In the genomic region with DNA sequence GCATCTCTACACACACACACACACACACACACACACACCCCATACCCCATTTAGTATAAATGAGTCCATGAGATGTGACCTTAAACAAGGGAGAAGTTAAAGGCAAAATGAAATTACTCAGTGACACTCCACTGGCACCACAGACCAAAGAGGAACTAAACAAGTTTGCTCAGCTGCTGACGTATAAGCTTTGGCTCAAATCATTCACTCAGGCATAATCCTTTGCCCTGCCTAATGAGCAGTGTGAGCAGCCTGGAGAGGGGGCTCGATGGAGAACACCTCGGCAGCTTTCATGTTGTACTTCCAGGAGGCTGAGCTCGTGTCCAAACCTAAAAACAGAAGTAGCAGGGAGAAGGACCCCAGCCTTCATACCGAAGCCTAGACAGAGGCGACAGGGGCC, we compare ENCODE assay signal across 20 mouse cellular contexts. TPM values are rescaled to one million over a fixed set of nuclear protein-coding genes. Genes with fewer than 3 reads are reported as not detected.
DNase-seq lines count a peak whose midpoint lies in the region; ATAC-seq and TF ChIP-seq lines count a peak whose summit lies in the region.
"Had no signal": no experiment of that assay in that cellular context is flagged by ENCODE, and none has a peak within 500 bp of the region (broad histone marks: within the 10 kb centered on the region; RNA-seq: fewer than 3 reads in every experiment).

No protein-coding gene starts in this region.

- no peak for TF ChIP-seq CTCF in kidney, adult 2 months (conservative IDR thresholded peaks at IDR 0.05; ENCODE audit: insufficient read depth, insufficient read length, low read depth, low read length)
- TF ChIP-seq CTCF in spleen, adult 2 months (IDR thresholded peaks at IDR 0.05; ENCODE audit: extremely low read depth, insufficient read depth, insufficient read length, insufficient replicate concordance), result no peak

- no peak for ATAC-seq in kidney, embryonic 14.5 days (ENCODE audit: low FRiP score, low TSS enrichment)
- peak; percentile 57 to 73; a peak in 3 of 4 replicates for ATAC-seq in hematopoietic stem cell, adult 5-6 weeks (replicated peaks in 1 of 2; ENCODE audit: insufficient read depth in 1 of 2, low FRiP score in 2 of 2, low TSS enrichment in 1 of 2, low read depth in 1 of 2, poor library complexity in 2 of 2, severe bottlenecking in 2 of 2)
- ATAC-seq in forebrain, embryonic 15.5 days (replicated peaks), result no peak

- H3K9ac ChIP-seq in kidney, embryonic 14.5 days (ENCODE audit: low read depth, low read length), result no peak overlapping the region
- no peak overlapping the region for H3K9ac ChIP-seq in forebrain, embryonic 15.5 days (replicated peaks)
- H3K9ac ChIP-seq: forebrain, embryonic 12.5 days; hindbrain, embryonic 15.5 days; limb, embryonic 12.5 days; lung, embryonic 14.5 days; midbrain, embryonic 12.5 days had no signal

- H3K27ac ChIP-seq in kidney, adult 2 months (ENCODE audit: insufficient read depth, low read depth, low read length), result 0 out of 2 replicates have a peak overlapping the region, but pooled peaks have one; percentile 49
- no peak overlapping the region for H3K27ac ChIP-seq in kidney, embryonic 14.5 days (ENCODE audit: low read depth, low read length)
- H3K27ac ChIP-seq in spleen, adult 2 months (ENCODE audit: insufficient read depth, low read length), result peak overlapping the region; percentile 83
- H3K27ac ChIP-seq in forebrain, embryonic 15.5 days (replicated peaks), result no peak overlapping the region
- H3K27ac ChIP-seq: forebrain, embryonic 12.5 days; hindbrain, embryonic 15.5 days; limb, embryonic 12.5 days; midbrain, embryonic 12.5 days had no signal

- no peak for TF ChIP-seq POLR2A in kidney, adult 2 months (IDR thresholded peaks at IDR 0.05; ENCODE audit: low read depth, low read length)
- TF ChIP-seq POLR2A in spleen, adult 2 months (IDR thresholded peaks at IDR 0.05; ENCODE audit: low read depth, low read length), result no peak

- no peak for DNase-seq in kidney, adult 2 months
- DNase-seq in spleen, adult 2 months (ENCODE audit: low read depth in 1 of 2, low spot score in 2 of 2), result no peak
- DNase-seq in spleen, adult 18-20 months, result no peak
- DNase-seq in urinary bladder, postnatal 4 days (ENCODE audit: low spot score in 2 of 2), result no peak
- no peak for DNase-seq in layer of hippocampus, adult 8-10 months (ENCODE audit: low spot score in 2 of 2)
- DNase-seq: adrenal gland, postnatal 10 days; cerebellum, adult 9-11 months; embryo, embryonic 11 days; kidney, adult 11 months; kidney, postnatal 4 days; layer of hippocampus, postnatal 36 days; lung, embryonic 14.5 days; right cerebral cortex, postnatal 25 days had no signal

- WGBS in kidney, adult 2 months, result 37% methylated on average over 6 of the region's 6 CpGs
- 69% methylated on average over 6 of the region's 6 CpGs for WGBS in kidney, embryonic 14.5 days
- 41% methylated on average over 6 of the region's 6 CpGs for WGBS in spleen, adult 2 months
- WGBS in forebrain, embryonic 15.5 days, result 41% methylated on average over 6 of the region's 6 CpGs

- no peak overlapping the region for H3K4me3 ChIP-seq in kidney, adult 2 months (ENCODE audit: insufficient read depth, low read depth, low read length)
- no peak overlapping the region for H3K4me3 ChIP-seq in kidney, embryonic 14.5 days (ENCODE audit: low read length)
- H3K4me3 ChIP-seq in spleen, adult 2 months (ENCODE audit: extremely low read depth, insufficient read depth, insufficient read length), result no peak overlapping the region
- no peak overlapping the region for H3K4me3 ChIP-seq in forebrain, embryonic 15.5 days
- H3K4me3 ChIP-seq: forebrain, embryonic 12.5 days; hindbrain, embryonic 15.5 days; limb, embryonic 12.5 days; midbrain, embryonic 12.5 days had no signal

- no peaks in the 10 kb centered on the region for H3K27me3 ChIP-seq in kidney, adult 2 months (replicated peaks; ENCODE audit: control insufficient read depth, insufficient read depth, low read length)
- H3K27me3 ChIP-seq in kidney, embryonic 14.5 days (ENCODE audit: control insufficient read depth, insufficient read depth, low read length), result no peaks in the 10 kb centered on the region
- H3K27me3 ChIP-seq in spleen, adult 2 months (ENCODE audit: control insufficient read depth, insufficient read depth, low read length), result no peaks in the 10 kb centered on the region
- H3K27me3 ChIP-seq in forebrain, embryonic 15.5 days, result no peaks in the 10 kb centered on the region
- H3K27me3 ChIP-seq: forebrain, embryonic 12.5 days; hindbrain, embryonic 15.5 days; limb, embryonic 12.5 days; midbrain, embryonic 12.5 days had no signal

- H3K4me1 ChIP-seq in kidney, adult 2 months (ENCODE audit: control insufficient read depth, insufficient read depth, low read length), result peaks cover 35% of the 10 kb centered on the region
- peaks cover 10% of the 10 kb centered on the region for H3K4me1 ChIP-seq in kidney, embryonic 14.5 days (ENCODE audit: control insufficient read depth, insufficient read depth, low read length)
- H3K4me1 ChIP-seq in spleen, adult 2 months (ENCODE audit: control insufficient read depth, insufficient read depth, insufficient read length), result peaks cover 51% of the 10 kb centered on the region; the same call in 1 of the 2 replicates
- H3K4me1 ChIP-seq in forebrain, embryonic 15.5 days, result no peaks in the 10 kb centered on the region
- H3K4me1 ChIP-seq: hindbrain, embryonic 15.5 days had no signal

- no peak overlapping the region for H3K4me2 ChIP-seq in kidney, embryonic 14.5 days (replicated peaks; ENCODE audit: low read depth, low read length)
- H3K4me2 ChIP-seq in forebrain, embryonic 15.5 days (replicated peaks), result no peak overlapping the region
- H3K4me2 ChIP-seq: forebrain, embryonic 12.5 days; hindbrain, embryonic 15.5 days; limb, embryonic 12.5 days; lung, embryonic 14.5 days; midbrain, embryonic 12.5 days had no signal

- no peaks in the 10 kb centered on the region for H3K36me3 ChIP-seq in kidney, adult 2 months (ENCODE audit: control insufficient read depth, insufficient read depth, low read length)
- no peaks in the 10 kb centered on the region for H3K36me3 ChIP-seq in kidney, embryonic 14.5 days (ENCODE audit: control insufficient read depth, insufficient read depth, low read length)
- no peaks in the 10 kb centered on the region for H3K36me3 ChIP-seq in spleen, adult 2 months (ENCODE audit: control insufficient read depth, insufficient read depth, low read length)
- H3K36me3 ChIP-seq in forebrain, embryonic 15.5 days, result no peaks in the 10 kb centered on the region
- H3K36me3 ChIP-seq: forebrain, embryonic 12.5 days; hindbrain, embryonic 15.5 days; limb, embryonic 12.5 days; midbrain, embryonic 12.5 days had no signal

- no peaks in the 10 kb centered on the region for H3K9me3 ChIP-seq in kidney, embryonic 14.5 days (ENCODE audit: control insufficient read depth, low read length)
- H3K9me3 ChIP-seq in forebrain, embryonic 15.5 days, result no peaks in the 10 kb centered on the region
- H3K9me3 ChIP-seq: forebrain, embryonic 12.5 days; hindbrain, embryonic 15.5 days; limb, embryonic 12.5 days; midbrain, embryonic 12.5 days had no signal

RNA-seq across cellular contexts. Expression of gene Tbc1d14, which starts 43.8 kb away (rescaled TPM):
- polyA plus RNA-seq in kidney, adult 2 months (2012; rRNA removed), result 45.2 and 50.0 TPM in 2 replicates
- 27.7 and 49.9 TPM in 2 replicates for polyA plus RNA-seq in kidney, embryonic 14.5 days (2014; fragmentation: Nextera tagmentation; extraction: Ambion mirVana)
- polyA plus RNA-seq in spleen, adult 2 months (2012; rRNA removed), result 30.9 and 38.3 TPM in 2 replicates
- 8.8 and 16.7 TPM in 2 replicates for total RNA-seq in hematopoietic stem cell, adult 5-6 weeks (2017)
- 10 to 100 TPM; 74.3 to 92.7 (median 82.9) TPM for total RNA-seq in layer of hippocampus, adult 8-10 months (2022)
- polyA plus RNA-seq in forebrain, embryonic 15.5 days (2015; fragmentation: Nextera tagmentation; extraction: Ambion mirVana), result 101 and 104 TPM in 2 replicates

Comparison
In these comparisons a context has a peak if more than half of its experiments do, and no peak if none do; other contexts are left out.
1. H3K27ac ChIP-seq: peak in kidney, adult 2 months (single experiment) and spleen, adult 2 months (single experiment); none in kidney, embryonic 14.5 days (single experiment) and forebrain, embryonic 15.5 days (single experiment).
2. ATAC-seq: peak in hematopoietic stem cell, adult 5-6 weeks (2 of 2); none in kidney, embryonic 14.5 days (single experiment) and forebrain, embryonic 15.5 days (single experiment).